Mouse (Mus musculus) thymus, postnatal 25 days (tissue): Measurements from ENCODE around the gene B4galt1.

Experiments used
- DNase-seq: peaks from one replicate; pipeline ENCODE4 v3.0.0; 2022

The B4galt1 gene

DNA sequence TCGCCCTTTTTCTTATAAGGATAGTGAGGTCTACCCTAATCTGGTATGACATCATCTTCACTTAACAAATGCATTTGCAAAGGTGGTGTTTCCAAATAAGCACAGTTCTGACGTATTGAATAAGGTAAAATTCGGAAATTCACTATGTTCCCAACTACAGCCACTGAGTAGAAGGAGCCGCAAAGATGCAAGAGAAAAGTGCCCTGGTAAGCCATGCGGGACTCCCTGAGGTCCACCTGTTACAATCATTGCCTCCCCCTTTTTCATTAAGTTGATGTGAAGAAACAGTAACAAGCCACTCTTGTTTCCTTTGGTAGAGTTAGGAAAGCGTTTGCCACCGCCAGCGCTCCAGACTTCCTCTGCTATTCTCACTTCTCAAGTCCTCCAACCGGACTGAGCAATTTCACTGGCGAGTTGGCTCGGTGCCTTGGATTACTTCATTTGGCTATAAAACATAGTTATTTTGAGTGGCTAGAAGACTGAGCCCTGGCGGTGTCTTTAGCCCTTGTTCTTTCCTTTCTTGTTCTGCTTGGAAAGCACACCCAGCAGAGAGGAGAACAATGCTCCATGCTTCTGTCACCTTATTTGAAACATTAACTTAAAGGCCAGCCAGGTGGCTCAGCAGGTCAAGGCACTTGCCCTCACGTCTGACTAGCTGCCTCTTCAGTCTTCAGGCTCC, 14.9 kb upstream of the B4galt1 start:
- DNase-seq = no peak

- no peak for DNase-seq
These were observed 10.6 kb upstream of the B4galt1 start for GRCm38 (mm10) chr4:40864361-40864760.

GRCm38 (mm10) chr4:40863340-40863739, 9.5 kb upstream of the B4galt1 start:
- DNase-seq = no peak

- DNase-seq = no peak
These were observed 7.3 kb upstream of the B4galt1 start for GRCm38 (mm10) chr4:40861131-40861530.

DNA sequence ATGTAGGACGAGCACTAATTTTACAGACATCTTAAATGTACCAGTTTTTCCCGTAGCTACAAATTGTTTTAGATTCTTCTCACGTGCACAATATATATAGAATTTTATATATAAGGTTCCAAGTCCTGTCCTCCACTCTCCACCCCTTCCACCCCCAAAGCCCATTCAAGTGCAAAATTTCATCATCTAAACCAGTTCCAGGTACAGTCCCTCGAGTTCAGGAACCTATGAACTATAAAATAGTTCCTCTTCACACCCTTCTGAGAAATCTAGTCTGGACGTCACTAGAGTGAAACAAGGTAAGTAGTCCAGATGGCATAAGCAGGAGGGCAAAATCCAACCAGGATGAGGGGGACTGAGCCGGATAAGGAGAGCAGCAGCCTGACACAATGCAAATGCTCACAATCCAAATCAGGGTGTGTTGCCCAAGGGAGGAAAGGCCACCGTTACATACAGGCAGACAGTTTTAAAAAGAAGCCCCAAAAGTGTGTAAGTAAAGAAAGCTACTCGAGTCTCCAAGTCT, 4.1 kb upstream of the B4galt1 start:
- no peak for DNase-seq

GRCm38 (mm10) chr4:40856571-40856970, 2.8 kb upstream of the B4galt1 start:
- DNase-seq = no peak

DNA sequence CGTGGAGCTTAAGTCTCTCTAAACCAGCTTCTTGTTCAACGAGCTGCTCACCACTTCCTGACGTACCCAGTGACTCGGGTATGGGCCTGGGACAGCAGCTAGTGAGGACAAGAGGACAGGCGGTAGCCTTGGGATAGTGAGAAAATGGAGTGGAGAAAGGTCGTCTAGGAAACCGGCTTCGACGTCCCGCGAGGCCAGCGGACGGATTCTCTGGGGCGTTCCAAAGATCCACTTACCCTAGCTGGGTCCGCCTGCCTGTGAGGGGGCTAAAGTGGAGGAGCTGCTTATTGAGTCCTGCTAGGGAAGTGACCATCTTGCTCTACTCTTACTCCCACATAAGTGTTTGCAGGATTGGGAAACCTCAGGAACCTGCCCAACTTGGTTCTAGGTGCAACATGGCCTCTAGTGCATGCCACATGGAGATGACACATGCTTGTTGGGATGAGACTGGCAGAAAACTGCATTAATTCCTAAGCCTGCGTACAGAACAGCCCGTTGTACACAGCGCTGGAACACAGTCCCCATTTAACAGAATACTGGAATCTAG, 655 bp upstream of the B4galt1 start:
- DNase-seq = no peak

DNA sequence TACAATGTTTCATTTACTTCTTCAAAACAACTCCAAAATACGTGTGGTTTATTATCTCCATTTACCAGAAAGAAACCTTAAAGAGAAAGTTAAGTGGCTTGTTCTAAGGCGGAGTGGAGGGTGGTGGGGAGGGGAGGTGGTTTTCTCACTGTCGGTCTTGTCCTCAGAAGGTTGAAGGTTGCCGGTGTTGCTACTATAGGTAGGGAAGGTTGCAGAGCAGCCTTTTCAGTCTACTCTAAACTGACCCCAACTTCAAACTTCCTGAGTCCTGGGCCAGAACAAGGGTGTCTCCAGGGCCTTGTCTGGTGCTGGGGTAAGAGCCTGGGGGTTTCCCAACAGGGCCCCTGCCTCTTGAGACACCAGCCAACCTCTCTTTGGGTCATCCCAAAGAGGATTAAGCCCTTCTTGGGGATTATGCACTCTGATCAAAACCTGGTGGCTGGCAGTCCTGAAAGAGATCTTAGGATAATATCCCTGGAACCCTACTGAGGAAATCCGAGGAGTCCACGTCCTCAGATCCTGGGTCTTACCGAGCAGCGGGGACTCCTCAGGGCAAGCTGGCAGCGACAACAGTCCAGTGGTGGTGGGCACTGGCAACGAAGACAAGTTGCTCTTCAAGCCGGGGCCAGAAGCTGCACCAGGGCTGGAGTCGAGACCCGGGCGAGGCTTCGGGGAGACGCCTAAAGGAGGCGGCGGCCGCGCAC, 792 bp downstream of the B4galt1 start:
- no peak for DNase-seq

GRCm38 (mm10) chr4:40852249-40852781, 1.5 kb downstream of the B4galt1 start:
- DNase-seq = no peak

DNA sequence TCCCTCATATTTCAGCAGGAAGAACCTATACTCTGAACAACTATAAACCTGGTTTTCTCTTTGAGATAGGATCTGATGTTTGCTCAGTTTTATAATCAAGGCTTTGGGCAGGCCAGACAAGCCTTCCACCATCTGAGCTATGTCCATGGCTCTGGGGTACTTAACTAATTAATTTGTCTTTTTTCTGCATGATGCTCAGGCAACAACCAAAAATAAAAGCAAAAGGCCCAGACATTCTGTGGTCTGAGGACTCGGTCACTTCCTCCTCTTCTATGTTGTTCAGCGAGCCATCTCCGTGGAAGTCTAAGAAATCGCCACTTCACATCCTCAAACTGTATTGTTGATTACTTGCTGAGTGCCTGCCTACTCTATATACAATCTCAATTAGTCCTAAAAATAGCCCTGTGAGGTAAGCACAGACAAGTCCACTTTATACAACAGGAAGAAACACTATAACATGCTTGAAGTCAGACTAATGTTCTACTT, 2.0 kb downstream of the B4galt1 start:
- no peak for DNase-seq

DNA sequence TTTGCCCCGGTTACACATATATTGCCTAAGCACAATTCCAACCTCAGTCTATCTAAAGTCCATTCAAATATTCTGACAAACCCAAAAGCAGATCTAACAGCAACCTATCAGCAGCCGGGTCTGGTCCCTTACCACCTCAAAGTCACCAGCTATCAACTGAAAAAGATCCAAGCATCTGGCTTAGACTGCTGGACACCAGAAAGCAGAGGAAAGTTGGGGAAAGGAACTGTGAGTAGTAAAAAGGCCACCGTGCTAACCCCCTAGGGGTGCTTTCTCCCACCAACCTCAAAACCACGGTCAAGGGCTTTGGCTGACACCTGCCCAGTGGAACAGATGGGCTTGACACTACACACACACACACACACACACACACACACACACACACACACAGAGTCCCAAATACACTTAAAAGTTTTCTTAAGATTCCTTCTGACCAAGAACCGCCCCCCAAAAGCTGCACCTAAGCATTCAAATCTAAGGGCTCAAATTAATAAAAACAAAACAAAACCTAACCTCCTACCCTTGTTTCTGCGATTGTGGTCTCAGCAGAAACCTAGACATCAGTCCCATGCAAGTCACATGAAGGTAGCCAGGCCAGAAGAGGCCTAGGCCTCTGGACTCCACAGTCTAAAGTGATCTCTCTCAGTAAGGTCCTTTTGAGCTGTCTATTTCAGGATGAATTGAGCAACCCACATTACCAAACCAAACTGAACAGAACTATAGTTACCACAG, 2.6 kb downstream of the B4galt1 start:
- no peak for DNase-seq

GRCm38 (mm10) chr4:40850582-40850981, 3.2 kb downstream of the B4galt1 start:
- DNase-seq = no peak

GRCm38 (mm10) chr4:40849518-40849917, 4.3 kb downstream of the B4galt1 start:
- DNase-seq = no peak

DNA sequence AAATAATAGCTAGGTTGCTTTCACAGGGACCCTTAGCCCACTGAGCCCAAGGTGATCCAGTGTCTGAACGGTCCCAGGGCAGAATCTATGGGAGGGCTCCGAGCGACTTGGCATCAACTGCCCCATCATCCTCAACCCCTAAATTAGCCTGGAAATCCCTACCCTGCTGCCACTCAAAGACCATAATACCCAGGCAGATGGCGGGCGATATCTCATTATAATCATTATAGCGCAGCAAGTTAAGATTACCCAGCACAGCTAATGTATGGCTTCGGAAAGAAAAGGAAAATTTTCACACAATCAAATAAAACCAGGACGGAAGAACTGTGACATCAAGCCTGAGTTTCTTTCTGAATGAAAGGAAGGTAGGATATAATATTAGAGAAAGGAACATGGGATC, 5.6 kb downstream of the B4galt1 start:
- DNase-seq = no peak

DNA sequence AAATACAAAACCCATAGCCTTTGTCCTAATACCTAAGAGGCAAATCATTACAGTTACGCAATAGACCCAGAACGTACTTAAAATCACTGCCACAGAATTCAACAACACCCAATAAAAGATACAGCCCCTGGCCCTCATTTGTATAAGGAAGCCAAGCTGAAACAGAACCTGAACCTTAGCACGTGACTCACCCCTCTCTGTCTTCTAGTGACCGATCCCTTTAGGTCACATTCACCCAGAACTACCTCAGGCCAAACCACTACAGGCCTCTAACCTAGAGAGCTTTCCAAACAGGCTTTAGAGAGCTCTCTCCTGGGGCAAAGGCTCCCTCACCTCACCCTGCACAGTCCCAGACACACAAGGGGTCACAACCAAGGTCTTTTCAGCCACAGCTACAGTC, 6.6 kb downstream of the B4galt1 start:
- no peak for DNase-seq

DNA sequence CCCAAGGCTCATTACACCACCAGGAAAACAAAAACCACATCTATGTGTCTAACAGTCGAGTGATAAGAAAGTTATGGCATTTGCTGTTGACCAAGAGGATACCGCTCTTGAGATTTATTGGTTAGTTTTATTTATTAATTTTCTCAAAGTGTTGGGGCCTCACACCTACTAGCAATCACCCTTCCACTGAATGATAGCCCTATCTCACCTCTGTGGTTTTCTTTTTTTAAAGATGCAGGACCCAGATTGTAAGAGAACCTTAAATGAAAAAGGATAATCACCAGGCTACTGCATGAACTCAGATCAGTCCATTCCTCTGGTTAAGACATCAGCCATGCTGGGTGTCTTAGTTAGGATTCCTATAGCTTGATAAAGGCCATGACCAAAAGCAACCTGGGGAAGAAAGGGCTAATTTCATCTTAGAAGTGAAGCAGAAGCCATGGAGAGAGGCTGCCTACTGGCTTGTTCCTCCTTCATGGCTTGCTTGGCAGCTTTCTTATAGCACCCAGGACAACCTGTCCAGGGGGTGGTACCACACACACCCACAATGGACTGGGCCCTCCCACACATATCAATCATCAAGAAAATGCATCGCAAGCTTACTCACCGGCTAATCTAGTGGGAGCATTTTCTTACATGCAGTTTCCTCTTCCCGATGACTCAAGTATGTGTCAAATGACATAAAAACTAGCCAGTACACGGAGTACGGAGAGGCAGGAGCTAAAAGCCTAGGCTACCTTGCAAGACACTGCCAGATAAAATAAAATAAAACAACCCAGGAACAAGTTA, 7.5 kb downstream of the B4galt1 start:
- DNase-seq = no peak

- peak; percentile 27 for DNase-seq
These were observed 8.7 kb downstream of the B4galt1 start for GRCm38 (mm10) chr4:40844811-40845751.

DNA sequence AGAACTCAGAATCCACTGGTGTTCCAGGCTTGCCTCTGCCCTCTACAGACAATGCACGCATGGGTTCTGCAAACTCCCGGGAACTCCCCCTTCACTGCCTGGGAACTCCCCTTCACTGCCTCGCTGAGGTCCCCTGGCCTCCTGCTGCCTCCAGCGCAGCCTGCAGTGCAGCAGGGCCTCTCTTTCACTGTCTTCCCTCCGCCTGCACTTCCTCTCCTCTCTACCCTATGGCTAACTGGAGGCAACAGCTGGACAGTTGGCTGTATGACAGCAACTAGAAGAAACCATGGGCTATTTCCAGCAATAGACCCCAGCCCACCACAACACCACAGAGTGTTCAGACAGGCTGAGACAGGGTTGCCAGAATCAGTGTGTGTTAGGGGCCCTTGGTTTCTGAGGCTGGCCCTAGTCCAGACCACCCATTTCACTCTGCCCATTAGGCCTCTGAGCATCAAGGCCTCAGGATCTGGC, 9.5 kb downstream of the B4galt1 start:
- peak; percentile 57 for DNase-seq

GRCm38 (mm10) chr4:40843726-40844125, 10.1 kb downstream of the B4galt1 start:
- no peak for DNase-seq

- no peak for DNase-seq
These were observed 13.4 kb downstream of the B4galt1 start for GRCm38 (mm10) chr4:40840448-40840847.

GRCm38 (mm10) chr4:40839251-40839650, 14.6 kb downstream of the B4galt1 start:
- DNase-seq = peak; percentile 79
